Mouse (Mus musculus): ENCODE results near the gene Gadd45b. TPM values are rescaled to one million over a fixed set of nuclear protein-coding genes. Genes with fewer than 3 reads are reported as not detected.

Gadd45b gene
- polyA plus RNA-seq, 1 experiment, result 96.0 TPM

- peaks cover 36% of the 10 kb centered on the region for H3K27me3 ChIP-seq (replicated peaks)
- no peaks in the 10 kb centered on the region for H3K36me3 ChIP-seq (replicated peaks; ENCODE audit: low read length)
- no peaks in the 10 kb centered on the region for H3K9me3 ChIP-seq
- peaks cover 56% of the 10 kb centered on the region for H3K4me1 ChIP-seq
- TF ChIP-seq FLI1 (IDR thresholded peaks at IDR 0.05; ENCODE audit: low read length) (no peak), GATA1 (IDR thresholded peaks at IDR 0.05; ENCODE audit: borderline replicate concordance, low read length) (no peak)
- no peak overlapping the region for H3K4me3 ChIP-seq (replicated peaks)
Observed at GRCm38 (mm10) chr10:80952449-80952848, 22.6 kb downstream of the Gadd45b start.

GRCm38 (mm10) chr10:80954415-80954814 lies 24.5 kb downstream of the Gadd45b start:
- Histone ChIP-seq H3K27me3 (replicated peaks) (peaks cover 47% of the 10 kb centered on the region), H3K36me3 (replicated peaks; ENCODE audit: low read length) (no peaks in the 10 kb centered on the region), H3K9me3 (no peaks in the 10 kb centered on the region), H3K4me1 (peaks cover 42% of the 10 kb centered on the region), H3K4me3 (replicated peaks) (no peak overlapping the region)
- no peak for TF ChIP-seq FLI1 (IDR thresholded peaks at IDR 0.05; ENCODE audit: low read length)
- no peak for TF ChIP-seq GATA1 (IDR thresholded peaks at IDR 0.05; ENCODE audit: borderline replicate concordance, low read length)

- no peaks in the 10 kb centered on the region for H3K9me3 ChIP-seq
- peaks cover 39% of the 10 kb centered on the region for H3K4me1 ChIP-seq
- H3K27me3 ChIP-seq (replicated peaks), result peaks cover 47% of the 10 kb centered on the region
- no peaks in the 10 kb centered on the region for H3K36me3 ChIP-seq (replicated peaks; ENCODE audit: low read length)
- TF ChIP-seq GATA1 (IDR thresholded peaks at IDR 0.05; ENCODE audit: borderline replicate concordance, low read length) (no peak), FLI1 (IDR thresholded peaks at IDR 0.05; ENCODE audit: low read length) (no peak)
- no peak overlapping the region for H3K4me3 ChIP-seq (replicated peaks)
Observed at GRCm38 (mm10) chr10:80954843-80955242, 25.0 kb downstream of the Gadd45b start.

- no peaks in the 10 kb centered on the region for H3K9me3 ChIP-seq
- no peaks in the 10 kb centered on the region for H3K36me3 ChIP-seq (replicated peaks; ENCODE audit: low read length)
- TF ChIP-seq FLI1 (IDR thresholded peaks at IDR 0.05; ENCODE audit: low read length), result no peak
- TF ChIP-seq GATA1 (IDR thresholded peaks at IDR 0.05; ENCODE audit: borderline replicate concordance, low read length), result no peak
- H3K4me3 ChIP-seq (replicated peaks), result peak overlapping the region; percentile 1
- peaks cover 48% of the 10 kb centered on the region for H3K27me3 ChIP-seq (replicated peaks)
- peaks cover 35% of the 10 kb centered on the region for H3K4me1 ChIP-seq
Observed at GRCm38 (mm10) chr10:80955536-80955935, 25.7 kb downstream of the Gadd45b start.

- Histone ChIP-seq H3K27me3 (replicated peaks) (peaks cover 45% of the 10 kb centered on the region), H3K4me1 (peaks cover 36% of the 10 kb centered on the region), H3K36me3 (replicated peaks; ENCODE audit: low read length) (no peaks in the 10 kb centered on the region), H3K9me3 (no peaks in the 10 kb centered on the region), H3K4me3 (replicated peaks) (no peak overlapping the region)
- TF ChIP-seq GATA1 (IDR thresholded peaks at IDR 0.05; ENCODE audit: borderline replicate concordance, low read length), result no peak
- no peak for TF ChIP-seq FLI1 (IDR thresholded peaks at IDR 0.05; ENCODE audit: low read length)
Observed at GRCm38 (mm10) chr10:80956385-80956784, 26.5 kb downstream of the Gadd45b start.

GRCm38 (mm10) chr10:80956901-80957300 lies 27.0 kb downstream of the Gadd45b start:
- no peaks in the 10 kb centered on the region for H3K9me3 ChIP-seq
- H3K4me3 ChIP-seq (replicated peaks), result no peak overlapping the region
- no peaks in the 10 kb centered on the region for H3K36me3 ChIP-seq (replicated peaks; ENCODE audit: low read length)
- peaks cover 43% of the 10 kb centered on the region for H3K27me3 ChIP-seq (replicated peaks)
- peaks cover 37% of the 10 kb centered on the region for H3K4me1 ChIP-seq
- TF ChIP-seq FLI1 (IDR thresholded peaks at IDR 0.05; ENCODE audit: low read length) (no peak), GATA1 (IDR thresholded peaks at IDR 0.05; ENCODE audit: borderline replicate concordance, low read length) (no peak)

- Histone ChIP-seq H3K4me1 (peaks cover 38% of the 10 kb centered on the region), H3K4me3 (replicated peaks) (no peak overlapping the region), H3K27me3 (replicated peaks) (peaks cover 40% of the 10 kb centered on the region), H3K36me3 (replicated peaks; ENCODE audit: low read length) (no peaks in the 10 kb centered on the region), H3K9me3 (no peaks in the 10 kb centered on the region)
- TF ChIP-seq FLI1 (IDR thresholded peaks at IDR 0.05; ENCODE audit: low read length) (no peak), GATA1 (IDR thresholded peaks at IDR 0.05; ENCODE audit: borderline replicate concordance, low read length) (no peak)
Observed at GRCm38 (mm10) chr10:80957791-80958190, 27.9 kb downstream of the Gadd45b start.

- Histone ChIP-seq H3K4me1 (peaks cover 48% of the 10 kb centered on the region), H3K27me3 (replicated peaks) (peaks cover 35% of the 10 kb centered on the region), H3K36me3 (replicated peaks; ENCODE audit: low read length) (no peaks in the 10 kb centered on the region), H3K9me3 (no peaks in the 10 kb centered on the region), H3K4me3 (replicated peaks) (no peak overlapping the region)
- TF ChIP-seq GATA1 (IDR thresholded peaks at IDR 0.05; ENCODE audit: borderline replicate concordance, low read length) (no peak), FLI1 (IDR thresholded peaks at IDR 0.05; ENCODE audit: low read length) (no peak)
Observed at GRCm38 (mm10) chr10:80958979-80959637, 29.2 kb downstream of the Gadd45b start.

- no peaks in the 10 kb centered on the region for H3K9me3 ChIP-seq
- peaks cover 35% of the 10 kb centered on the region for H3K27me3 ChIP-seq (replicated peaks)
- TF ChIP-seq GATA1 (IDR thresholded peaks at IDR 0.05; ENCODE audit: borderline replicate concordance, low read length) (no peak), FLI1 (IDR thresholded peaks at IDR 0.05; ENCODE audit: low read length) (no peak)
- H3K4me3 ChIP-seq (replicated peaks), result no peak overlapping the region
- no peaks in the 10 kb centered on the region for H3K36me3 ChIP-seq (replicated peaks; ENCODE audit: low read length)
- H3K4me1 ChIP-seq, result peaks cover 43% of the 10 kb centered on the region
Observed at GRCm38 (mm10) chr10:80960551-80961508, 31.0 kb downstream of the Gadd45b start.

GRCm38 (mm10) chr10:80962051-80962472 lies 32.2 kb downstream of the Gadd45b start:
- Histone ChIP-seq H3K4me3 (replicated peaks) (no peak overlapping the region), H3K9me3 (no peaks in the 10 kb centered on the region), H3K4me1 (peaks cover 46% of the 10 kb centered on the region), H3K27me3 (replicated peaks) (peaks cover 35% of the 10 kb centered on the region), H3K36me3 (replicated peaks; ENCODE audit: low read length) (no peaks in the 10 kb centered on the region)
- TF ChIP-seq FLI1 (IDR thresholded peaks at IDR 0.05; ENCODE audit: low read length) (no peak), GATA1 (IDR thresholded peaks at IDR 0.05; ENCODE audit: borderline replicate concordance, low read length) (no peak)
